Mouse (Mus musculus): ENCODE measurements around the gene Defb26. TPM values are rescaled to one million over a fixed set of nuclear protein-coding genes. Genes with fewer than 3 reads are reported as not detected.
A peak's percentile ranks its signal among the peaks of the same experiment; 100 is the strongest.

Gene Defb26
- polyA plus RNA-seq, 1 experiment from 2014 or later = not detected

- H3K4me1 ChIP-seq (replicated peaks; ENCODE audit: insufficient read depth, low read length) = 0 out of 2 replicates have a peak, but pooled peaks cover 9% of the 10 kb centered on the region
- peak overlapping the region; percentile 31; the same call in 1 of the 2 replicates for H3K27ac ChIP-seq
- ATAC-seq (replicated peaks; ENCODE audit: low FRiP score, low read depth) (no peak), DNase-seq (ENCODE audit: low spot score) (no peak)
- peak; percentile 46 for TF ChIP-seq CTCF (IDR thresholded peaks at IDR 0.05; ENCODE audit: low read depth)
- 74% methylated on average over 2 of the region's 2 CpGs for whole genome bisulfite sequencing
- H3K27me3 ChIP-seq (ENCODE audit: insufficient read depth, low read length) = no peaks in the 10 kb centered on the region
- H3K36me3 ChIP-seq (ENCODE audit: insufficient read depth, low read length) = no peaks in the 10 kb centered on the region
- no peak overlapping the region for H3K4me2 ChIP-seq (ENCODE audit: low read length)
- H3K9me3 ChIP-seq (replicated peaks; ENCODE audit: low read length) = no peaks in the 10 kb centered on the region
- H3K9ac ChIP-seq (ENCODE audit: low read depth, low read length) = no peak overlapping the region
- no peak overlapping the region for H3K4me3 ChIP-seq (replicated peaks; ENCODE audit: low read depth, low read length)
Measured at GRCm38 (mm10) chr2:152542897-152543296, 31.4 kb upstream of the Defb26 start.

- no peak for ATAC-seq (replicated peaks; ENCODE audit: low FRiP score, low read depth)
Measured at GRCm38 (mm10) chr2:152541979-152542378, 30.5 kb upstream of the Defb26 start.

GRCm38 (mm10) chr2:152539944-152540710 is 28.6 kb upstream of the Defb26 start, which contains the start of gene Defb29:
Gene Defb29, minus strand, starts transcription at chr2:152540098.
- H3K4me1 ChIP-seq (replicated peaks; ENCODE audit: insufficient read depth, low read length) = 0 out of 2 replicates have a peak, but pooled peaks cover 9% of the 10 kb centered on the region
- H3K9me3 ChIP-seq (replicated peaks; ENCODE audit: low read length) = no peaks in the 10 kb centered on the region
- H3K4me2 ChIP-seq (ENCODE audit: low read length) = no peak within 1 kb of the TSS
- 22% methylated on average over 13 of the region's 13 CpGs for WGBS
- ATAC-seq (replicated peaks; ENCODE audit: low FRiP score, low read depth) (peak; percentile 64), DNase-seq (ENCODE audit: low spot score) (peak; percentile 47)
- no peaks in the 10 kb centered on the region for H3K27me3 ChIP-seq (ENCODE audit: insufficient read depth, low read length)
- H3K27ac ChIP-seq = 0 out of 2 replicates have a peak within 1 kb of the TSS, but pooled peaks have one; percentile 19
- H3K4me3 ChIP-seq (replicated peaks; ENCODE audit: low read depth, low read length) = no peak within 1 kb of the TSS
- peak; percentile 65 for TF ChIP-seq CTCF (IDR thresholded peaks at IDR 0.05; ENCODE audit: low read depth)
- no peaks in the 10 kb centered on the region for H3K36me3 ChIP-seq (ENCODE audit: insufficient read depth, low read length)
- H3K9ac ChIP-seq (ENCODE audit: low read depth, low read length) = no peak within 1 kb of the TSS

More at GRCm38 (mm10) chr2:152541979-152542378, 30.5 kb upstream of the Defb26 start:
- WGBS = 85% methylated on average over 9 of the region's 9 CpGs
- no peaks in the 10 kb centered on the region for H3K27me3 ChIP-seq (ENCODE audit: insufficient read depth, low read length)
- TF ChIP-seq CTCF (IDR thresholded peaks at IDR 0.05; ENCODE audit: low read depth) = no peak
- no peak overlapping the region for H3K27ac ChIP-seq
- H3K4me2 ChIP-seq (ENCODE audit: low read length) = no peak overlapping the region
- H3K9ac ChIP-seq (ENCODE audit: low read depth, low read length) = no peak overlapping the region
- no peaks in the 10 kb centered on the region for H3K36me3 ChIP-seq (ENCODE audit: insufficient read depth, low read length)
- no peaks in the 10 kb centered on the region for H3K9me3 ChIP-seq (replicated peaks; ENCODE audit: low read length)
- no peak for DNase-seq (ENCODE audit: low spot score)
- H3K4me1 ChIP-seq (replicated peaks; ENCODE audit: insufficient read depth, low read length) = 0 out of 2 replicates have a peak, but pooled peaks cover 9% of the 10 kb centered on the region
- H3K4me3 ChIP-seq (replicated peaks; ENCODE audit: low read depth, low read length) = no peak overlapping the region

GRCm38 (mm10) chr2:152517981-152518380 is 6.5 kb upstream of the Defb26 start, which contains the start of gene Defb28:
Gene Defb28, plus strand, starts transcription at chr2:152518255.
- Histone ChIP-seq H3K9me3 (replicated peaks; ENCODE audit: low read length) (no peaks in the 10 kb centered on the region), H3K4me2 (ENCODE audit: low read length) (no peak within 1 kb of the TSS), H3K9ac (ENCODE audit: low read depth, low read length) (no peak within 1 kb of the TSS), H3K36me3 (ENCODE audit: insufficient read depth, low read length) (no peaks in the 10 kb centered on the region), H3K27ac (no peak within 1 kb of the TSS), H3K27me3 (ENCODE audit: insufficient read depth, low read length) (no peaks in the 10 kb centered on the region), H3K4me3 (replicated peaks; ENCODE audit: low read depth, low read length) (no peak within 1 kb of the TSS), H3K4me1 (replicated peaks; ENCODE audit: insufficient read depth, low read length) (no peaks in the 10 kb centered on the region)
- WGBS = 36% methylated on average over 4 of the region's 4 CpGs
- TF ChIP-seq CTCF (IDR thresholded peaks at IDR 0.05; ENCODE audit: low read depth) = peak; percentile 64
- peak; percentile 46; the same call in 1 of the 2 replicates for ATAC-seq (replicated peaks; ENCODE audit: low FRiP score, low read depth)
- DNase-seq (ENCODE audit: low spot score) = peak; percentile 67

- Histone ChIP-seq H3K27ac (no peak overlapping the region), H3K9me3 (replicated peaks; ENCODE audit: low read length) (no peaks in the 10 kb centered on the region), H3K36me3 (ENCODE audit: insufficient read depth, low read length) (no peaks in the 10 kb centered on the region), H3K4me3 (replicated peaks; ENCODE audit: low read depth, low read length) (no peak overlapping the region), H3K27me3 (ENCODE audit: insufficient read depth, low read length) (no peaks in the 10 kb centered on the region), H3K4me1 (replicated peaks; ENCODE audit: insufficient read depth, low read length) (no peaks in the 10 kb centered on the region), H3K4me2 (ENCODE audit: low read length) (no peak overlapping the region), H3K9ac (ENCODE audit: low read depth, low read length) (no peak overlapping the region)
- no peak for TF ChIP-seq CTCF (IDR thresholded peaks at IDR 0.05; ENCODE audit: low read depth)
- WGBS = 29% methylated on average over 4 of the region's 4 CpGs
- peak; percentile 31 for DNase-seq (ENCODE audit: low spot score)
- ATAC-seq (replicated peaks; ENCODE audit: low FRiP score, low read depth) = no peak; the same call in 1 of the 2 replicates
Measured at GRCm38 (mm10) chr2:152516084-152516483, 4.6 kb upstream of the Defb26 start.

- DNase-seq (ENCODE audit: low spot score) = no peak
- Histone ChIP-seq H3K27ac (no peak overlapping the region), H3K4me1 (replicated peaks; ENCODE audit: insufficient read depth, low read length) (no peaks in the 10 kb centered on the region), H3K9ac (ENCODE audit: low read depth, low read length) (no peak overlapping the region), H3K4me2 (ENCODE audit: low read length) (no peak overlapping the region), H3K27me3 (ENCODE audit: insufficient read depth, low read length) (no peaks in the 10 kb centered on the region), H3K9me3 (replicated peaks; ENCODE audit: low read length) (no peaks in the 10 kb centered on the region), H3K4me3 (replicated peaks; ENCODE audit: low read depth, low read length) (no peak overlapping the region), H3K36me3 (ENCODE audit: insufficient read depth, low read length) (no peaks in the 10 kb centered on the region)
- WGBS = 79% methylated on average over 2 of the region's 2 CpGs
- ATAC-seq (replicated peaks; ENCODE audit: low FRiP score, low read depth) = no peak
- no peak for TF ChIP-seq CTCF (IDR thresholded peaks at IDR 0.05; ENCODE audit: low read depth)
Measured at GRCm38 (mm10) chr2:152503950-152504349, 7.5 kb downstream of the Defb26 start.
